Mouse (Mus musculus): ENCODE results near the gene Srcin1.

GRCm38 (mm10) chr11:97591910-97592309 is 15.9 kb upstream of the Srcin1 start:
- TF ChIP-seq CTCF (IDR thresholded peaks at IDR 0.05; ENCODE audit: low read depth, low read length) (no peak), POLR2A (IDR thresholded peaks at IDR 0.05; ENCODE audit: insufficient read depth, low read length) (no peak)

Data from ES-Bruce4 (cell line).